Mouse (Mus musculus): ENCODE results near the gene Sdhd.

DNA sequence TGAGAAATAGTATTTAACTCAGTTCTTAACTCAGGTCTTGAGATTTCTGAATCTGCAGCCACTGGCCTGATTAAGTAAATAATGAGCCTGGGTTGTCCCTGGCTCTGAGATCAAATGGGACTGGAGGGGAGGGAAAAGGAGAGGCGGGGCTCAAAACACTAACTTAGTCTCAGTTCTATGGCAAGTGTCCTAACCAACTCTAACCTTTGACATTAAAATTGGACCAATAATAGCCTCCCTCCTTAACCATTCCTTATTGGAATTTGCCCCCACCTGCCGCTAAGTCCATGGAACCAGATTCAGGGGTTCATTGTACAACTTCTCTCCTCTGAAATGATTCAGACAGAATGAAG lies 48.5 kb downstream of the Sdhd start, which contains the start of gene Bco2:
- no peak for TF ChIP-seq EP300 (IDR thresholded peaks at IDR 0.05; ENCODE audit: low read depth)
- TF ChIP-seq CTCF (IDR thresholded peaks at IDR 0.05; ENCODE audit: low read depth), result no peak
